Mouse (Mus musculus): ENCODE results near the gene Nup107. TPM values are rescaled to one million over a fixed set of nuclear protein-coding genes. Genes with fewer than 3 reads are reported as not detected.

The Nup107 gene
- total and polyA plus RNA-seq, 3 experiments, result 47.7 to 97.0 (median 82.0) TPM

DNA sequence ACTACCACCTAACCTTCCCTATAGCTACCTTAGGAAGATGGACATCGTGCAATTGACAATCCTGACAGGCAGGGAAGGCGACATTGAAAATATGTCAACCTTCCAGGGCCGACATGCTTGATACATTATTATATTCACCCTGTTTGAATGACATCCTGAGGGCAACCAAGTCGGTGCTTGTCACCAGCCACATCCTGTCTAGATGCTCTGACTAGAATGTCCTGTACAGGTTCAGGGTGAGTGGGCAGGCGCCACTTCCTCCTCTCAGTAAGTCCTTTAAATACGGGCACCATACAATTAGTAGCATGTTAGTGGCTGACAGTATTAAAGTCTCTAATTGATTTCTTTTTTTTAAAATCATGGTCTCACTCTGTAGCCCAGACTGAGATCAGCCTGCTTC, 15.6 kb upstream of the Nup107 start:
- no peaks in the 10 kb centered on the region for H3K27me3 ChIP-seq (replicated peaks)
- in situ Hi-C loops (cut with MboI; ENCODE audit: low pct_ligation_motif_present, low pct_unique_long_range_greater_than_20kb, low sequenced_read_pairs) (no loop called here), dilution Hi-C loops (cut with MboI; ENCODE audit: extremely low pct_ligation_motif_present, extremely low pct_unique_long_range_greater_than_20kb, low sequenced_read_pairs) (no loop called here)
- H3K9me3 ChIP-seq (replicated peaks; ENCODE audit: low read length), result no peaks in the 10 kb centered on the region
- DNase-seq (ENCODE audit: extremely low read depth), result peak; percentile 60
- TF ChIP-seq MEF2A (IDR thresholded peaks at IDR 0.05; ENCODE audit: borderline replicate concordance, low read depth, low read length) (no peak), RAD21 (IDR thresholded peaks at IDR 0.05; ENCODE audit: low read depth, low read length) (no peak), ETS1 (conservative IDR thresholded peaks at IDR 0.05; ENCODE audit: low read depth, low read length) (no peak), CHD2 (IDR thresholded peaks at IDR 0.05; ENCODE audit: low read length) (no peak), POLR2AphosphoS2 (IDR thresholded peaks at IDR 0.05; ENCODE audit: low read depth, low read length) (no peak), ZNF384 (IDR thresholded peaks at IDR 0.05; ENCODE audit: low read depth, low read length) (no peak), USF2 (conservative IDR thresholded peaks at IDR 0.05; ENCODE audit: low read depth, low read length) (no peak), MAFK (IDR thresholded peaks at IDR 0.05; ENCODE audit: insufficient replicate concordance, low read length) (no peak), RCOR1 (conservative IDR thresholded peaks at IDR 0.05; ENCODE audit: low read depth, low read length) (no peak), TCF12 (IDR thresholded peaks at IDR 0.05; ENCODE audit: low read depth, low read length) (no peak), MAZ (IDR thresholded peaks at IDR 0.05; ENCODE audit: low read depth, low read length) (no peak), EP300 (IDR thresholded peaks at IDR 0.05; ENCODE audit: low read length) (no peak), BHLHE40 (IDR thresholded peaks at IDR 0.05; ENCODE audit: low read depth, low read length) (no peak), SIN3A (IDR thresholded peaks at IDR 0.05; ENCODE audit: low read length) (no peak), E2F4 (IDR thresholded peaks at IDR 0.05; ENCODE audit: insufficient replicate concordance, low read depth, low read length) (no peak), ZMIZ1 (IDR thresholded peaks at IDR 0.05; ENCODE audit: low read depth, low read length) (no peak), POLR2A (IDR thresholded peaks at IDR 0.05; ENCODE audit: low read depth, low read length) (no peak), HCFC1 (IDR thresholded peaks at IDR 0.05; ENCODE audit: low read depth, low read length) (no peak), CTCF (conservative IDR thresholded peaks at IDR 0.05 in 1 of 2, IDR thresholded peaks at IDR 0.05 in 1 of 2; ENCODE audit: low read depth in 2 of 2, low read length in 2 of 2) (no peak)
- H3K4me3 ChIP-seq (replicated peaks in 1 of 3; ENCODE audit: low read depth in 2 of 3, low read length in 2 of 3, poor library complexity in 1 of 3), result no peak overlapping the region
- no peaks in the 10 kb centered on the region for H3K79me2 ChIP-seq (replicated peaks; ENCODE audit: control insufficient read depth, extremely low read depth, insufficient read depth, poor library complexity, severe bottlenecking)
- peaks cover 5 to 35% of the 10 kb centered on the region in 2 experiments for H3K36me3 ChIP-seq (replicated peaks in 1 of 2; ENCODE audit: control insufficient read depth in 1 of 2, insufficient read depth in 1 of 2, low read length in 1 of 2)
- no peak overlapping the region for H3K27ac ChIP-seq (ENCODE audit: insufficient read depth, low read depth)
- no peak overlapping the region for H3K4me2 ChIP-seq (ENCODE audit: insufficient read depth, low read depth, poor library complexity, severe bottlenecking)
- H3K4me1 ChIP-seq (ENCODE audit: control insufficient read depth in 1 of 2, insufficient read depth in 2 of 2), result peaks cover 0 to 29% of the 10 kb centered on the region in 2 experiments; a peak in 2 of 4 replicates
- no peak overlapping the region for H3K9ac ChIP-seq (ENCODE audit: insufficient read depth, low read depth)

GRCm38 (mm10) chr10:117805919-117806318, 13.4 kb upstream of the Nup107 start:
- peaks cover 0 to 29% of the 10 kb centered on the region in 2 experiments; a peak in 2 of 4 replicates for H3K4me1 ChIP-seq (ENCODE audit: control insufficient read depth in 1 of 2, insufficient read depth in 2 of 2)
- no peak overlapping the region for H3K4me3 ChIP-seq (replicated peaks in 1 of 3; ENCODE audit: low read depth in 2 of 3, low read length in 2 of 3, poor library complexity in 1 of 3)
- DNase-seq (ENCODE audit: extremely low read depth), result no peak
- in situ Hi-C loops (cut with MboI; ENCODE audit: low pct_ligation_motif_present, low pct_unique_long_range_greater_than_20kb, low sequenced_read_pairs) (no loop called here), dilution Hi-C loops (cut with MboI; ENCODE audit: extremely low pct_ligation_motif_present, extremely low pct_unique_long_range_greater_than_20kb, low sequenced_read_pairs) (no loop called here)
- no peaks in the 10 kb centered on the region for H3K79me2 ChIP-seq (replicated peaks; ENCODE audit: control insufficient read depth, extremely low read depth, insufficient read depth, poor library complexity, severe bottlenecking)
- no peak overlapping the region for H3K4me2 ChIP-seq (ENCODE audit: insufficient read depth, low read depth, poor library complexity, severe bottlenecking)
- no peaks in the 10 kb centered on the region for H3K9me3 ChIP-seq (replicated peaks; ENCODE audit: low read length)
- H3K27ac ChIP-seq (ENCODE audit: insufficient read depth, low read depth), result no peak overlapping the region
- no peak for TF ChIP-seq UBTF (IDR thresholded peaks at IDR 0.05; ENCODE audit: low read depth, low read length)
- TF ChIP-seq MYC (IDR thresholded peaks at IDR 0.05; ENCODE audit: low read depth, low read length), result no peak
- no peak for TF ChIP-seq ETS1 (conservative IDR thresholded peaks at IDR 0.05; ENCODE audit: low read depth, low read length)
- no peak for TF ChIP-seq MXI1 (IDR thresholded peaks at IDR 0.05; ENCODE audit: low read depth, low read length)
- no peak for TF ChIP-seq SMC3 (IDR thresholded peaks at IDR 0.05; ENCODE audit: low read depth, low read length)
- TF ChIP-seq JUN (IDR thresholded peaks at IDR 0.05; ENCODE audit: insufficient read depth, low read depth, low read length), result no peak
- H3K36me3 ChIP-seq (replicated peaks in 1 of 2; ENCODE audit: control insufficient read depth in 1 of 2, insufficient read depth in 1 of 2, low read length in 1 of 2), result peaks cover 0 to 15% of the 10 kb centered on the region in 2 experiments
- no peaks in the 10 kb centered on the region for H3K27me3 ChIP-seq (replicated peaks)
- no peak overlapping the region for H3K9ac ChIP-seq (ENCODE audit: insufficient read depth, low read depth)

Data from CH12.LX (cell line).